Mouse (Mus musculus) heart, postnatal 36 days (tissue): ENCODE data around the gene Nrip2. TPM values are rescaled to one million over a fixed set of nuclear protein-coding genes. Genes with fewer than 3 reads are reported as not detected.

Source experiments
- total RNA-seq, 2 experiments: library from RNA; stranded (reverse); gene quantifications; 2 replicates each; pipeline ENCODE4 v1.2.3; 2021

Nrip2 gene
- total RNA-seq, 2 experiments from 2014 or later: 1.4 TPM

Other genes starting within 250 kb of the Nrip2 start
- gene Tead4, start 98.5 kb upstream of the Nrip2 start, total RNA-seq: 1 to 10 TPM; 3.6 to 3.7 TPM
- gene Tulp3, start 43.4 kb upstream of the Nrip2 start, total RNA-seq: 1 to 10 TPM; 6.4 to 7.6 TPM
- gene Rhno1, start 36.4 kb upstream of the Nrip2 start, total RNA-seq: 10 to 100 TPM; 10.6 to 10.7 TPM
- 1 to 10 TPM; 1.7 to 1.9 TPM for gene Foxm1, start 36.3 kb upstream of the Nrip2 start, total RNA-seq
- not detected for gene Tex52, start 23.8 kb upstream of the Nrip2 start, total RNA-seq
- not detected for gene Gm44596, start 23.8 kb upstream of the Nrip2 start, total RNA-seq
- gene Itfg2, start 25.6 kb downstream of the Nrip2 start, total RNA-seq: 10 to 100 TPM; 16.7 to 17.9 TPM
- gene Fkbp4, start 39.4 kb downstream of the Nrip2 start, total RNA-seq: 100 to 1,000 TPM; 320 to 392 TPM
- gene Pzp, start 127.4 kb downstream of the Nrip2 start, total RNA-seq: 1 to 10 TPM; 1.2 to 2.2 TPM
- not detected for gene A2ml1, start 182.3 kb downstream of the Nrip2 start, total RNA-seq
- not detected for gene Klrb1a, start 224.2 kb downstream of the Nrip2 start, total RNA-seq